Mouse (Mus musculus) forebrain, embryonic 16.5 days (tissue): Measurements from ENCODE around the gene Cd34. TPM values are rescaled to one million over a fixed set of nuclear protein-coding genes. Genes with fewer than 3 reads are reported as not detected.

Experiments used
- ATAC-seq: fragments of 200-750 bp; cut with Nextera tagmentation; 2 replicates; pipeline ENCODE4 v1.8.0; 2017; ENCODE audit warnings: mild to moderate bottlenecking, moderate library complexity
- H3K27ac ChIP-seq: fragments of 300-500 bp; sonication (generic); 2 replicates; pipeline ENCODE4 v1.5.1; 2014; ENCODE audit warnings: low read length, control low read depth
- H3K27me3 ChIP-seq: fragments of 300-500 bp; sonication (generic); replicated peaks from 2 replicates; pipeline ENCODE4 v1.6.1; 2014; ENCODE audit warnings: low read length; ENCODE audit not compliant: control insufficient read depth, insufficient read depth
- H3K36me3 ChIP-seq: fragments of 300-500 bp; sonication (generic); 2 replicates; pipeline ENCODE4 v1.6.1; 2014; ENCODE audit not compliant: control insufficient read depth, insufficient read depth
- H3K4me1 ChIP-seq: fragments of 300-500 bp; sonication (generic); replicated peaks from 2 replicates; pipeline ENCODE4 v1.6.1; 2014; ENCODE audit warnings: low read length; ENCODE audit not compliant: control insufficient read depth, insufficient read depth
- H3K4me2 ChIP-seq: fragments of 300-500 bp; sonication (generic); 2 replicates; pipeline ENCODE4 v1.6.1; 2014; ENCODE audit warnings: mild to moderate bottlenecking, low read length, control low read depth
- H3K4me3 ChIP-seq: fragments of 300-500 bp; sonication (generic); replicated peaks from 2 replicates; pipeline ENCODE4 v1.5.1; 2014; ENCODE audit warnings: mild to moderate bottlenecking, low read length, control low read depth
- H3K9ac ChIP-seq: fragments of 300-500 bp; sonication (generic); replicated peaks from 2 replicates; pipeline ENCODE4 v1.6.1; 2014; ENCODE audit warnings: low read depth, low read length, control low read depth
- H3K9me3 ChIP-seq: fragments of 300-500 bp; sonication (generic); 2 replicates; pipeline ENCODE4 v1.6.1; 2016; ENCODE audit warnings: low read length; ENCODE audit not compliant: control insufficient read depth
- WGBS: fragments of 180-500 bp; shearing (Covaris S2); extraction: QIAGEN DNeasy Blood & Tissue Kit; methylation state at CpG from one replicate; pipeline ENCODE4 v1.1.7; 2014; 5-methylcytosine and 5-hydroxymethylcytosine counted together
- polyA plus RNA-seq: library from polyadenylated mRNA; unstranded; fragments of >200 nt; fragmentation: Nextera tagmentation; extraction: Ambion mirVana; gene quantifications from 2 replicates; pipeline ENCODE4 v1.2.1, GENCODE M21; 2015

Gene Cd34
- polyA plus RNA-seq, 1 experiment from 2014 or later, result 25.7 TPM

- WGBS, result 86% methylated on average over 5 of the region's 5 CpGs
- no peak overlapping the region for H3K9ac ChIP-seq
- H3K27ac ChIP-seq, result no peak overlapping the region
- no peaks in the 10 kb centered on the region for H3K4me1 ChIP-seq
- H3K36me3 ChIP-seq, result no peaks in the 10 kb centered on the region
- no peak for ATAC-seq
- no peak overlapping the region for H3K4me3 ChIP-seq
- H3K27me3 ChIP-seq, result no peaks in the 10 kb centered on the region
- no peak overlapping the region for H3K4me2 ChIP-seq
- H3K9me3 ChIP-seq, result no peaks in the 10 kb centered on the region
Measured at GRCm38 (mm10) chr1:194992589-194993317, 54.1 kb downstream of the Cd34 start.

GRCm38 (mm10) chr1:194993409-194993988 is 54.9 kb downstream of the Cd34 start:
- no peaks in the 10 kb centered on the region for H3K27me3 ChIP-seq
- no peak overlapping the region for H3K4me3 ChIP-seq
- H3K4me2 ChIP-seq, result no peak overlapping the region
- no peaks in the 10 kb centered on the region for H3K4me1 ChIP-seq
- H3K9me3 ChIP-seq, result no peaks in the 10 kb centered on the region
- no peak overlapping the region for H3K27ac ChIP-seq
- no peak overlapping the region for H3K9ac ChIP-seq
- no peaks in the 10 kb centered on the region for H3K36me3 ChIP-seq
- WGBS, result 89% methylated on average over 1 of the region's 1 CpGs
- no peak for ATAC-seq

- 86% methylated on average over 5 of the region's 5 CpGs for WGBS
- no peaks in the 10 kb centered on the region for H3K27me3 ChIP-seq
- H3K4me3 ChIP-seq, result no peak overlapping the region
- H3K4me2 ChIP-seq, result no peak overlapping the region
- no peaks in the 10 kb centered on the region for H3K36me3 ChIP-seq
- H3K27ac ChIP-seq, result no peak overlapping the region
- H3K9me3 ChIP-seq, result no peaks in the 10 kb centered on the region
- H3K9ac ChIP-seq, result no peak overlapping the region
- H3K4me1 ChIP-seq, result no peaks in the 10 kb centered on the region
- no peak for ATAC-seq
Measured at GRCm38 (mm10) chr1:194994262-194994661, 55.6 kb downstream of the Cd34 start.

GRCm38 (mm10) chr1:194995196-194995595 is 56.6 kb downstream of the Cd34 start:
- H3K4me3 ChIP-seq, result no peak overlapping the region
- H3K4me1 ChIP-seq, result no peaks in the 10 kb centered on the region
- 90% methylated on average over 2 of the region's 2 CpGs for WGBS
- no peak overlapping the region for H3K4me2 ChIP-seq
- no peak for ATAC-seq
- H3K9me3 ChIP-seq, result no peaks in the 10 kb centered on the region
- H3K9ac ChIP-seq, result no peak overlapping the region
- H3K27ac ChIP-seq, result no peak overlapping the region
- no peaks in the 10 kb centered on the region for H3K27me3 ChIP-seq
- H3K36me3 ChIP-seq, result no peaks in the 10 kb centered on the region

- Histone ChIP-seq H3K9ac (no peak overlapping the region), H3K27ac (no peak overlapping the region), H3K4me1 (no peaks in the 10 kb centered on the region), H3K27me3 (no peaks in the 10 kb centered on the region), H3K9me3 (no peaks in the 10 kb centered on the region), H3K4me3 (no peak overlapping the region), H3K4me2 (no peak overlapping the region), H3K36me3 (no peaks in the 10 kb centered on the region)
- 86% methylated on average over 1 of the region's 1 CpGs for WGBS
- ATAC-seq, result no peak
Measured at GRCm38 (mm10) chr1:194998396-194998795, 59.8 kb downstream of the Cd34 start.

- H3K27ac ChIP-seq, result no peak overlapping the region
- WGBS, result 88% methylated on average over 4 of the region's 4 CpGs
- no peaks in the 10 kb centered on the region for H3K9me3 ChIP-seq
- H3K27me3 ChIP-seq, result no peaks in the 10 kb centered on the region
- H3K36me3 ChIP-seq, result no peaks in the 10 kb centered on the region
- H3K4me2 ChIP-seq, result no peak overlapping the region
- no peak for ATAC-seq
- no peak overlapping the region for H3K9ac ChIP-seq
- no peaks in the 10 kb centered on the region for H3K4me1 ChIP-seq
- H3K4me3 ChIP-seq, result no peak overlapping the region
Measured at GRCm38 (mm10) chr1:195003328-195003727, 64.7 kb downstream of the Cd34 start.

GRCm38 (mm10) chr1:195004194-195004593 is 65.6 kb downstream of the Cd34 start:
- no peak for ATAC-seq
- Histone ChIP-seq H3K27me3 (no peaks in the 10 kb centered on the region), H3K4me3 (no peak overlapping the region), H3K36me3 (no peaks in the 10 kb centered on the region), H3K27ac (no peak overlapping the region), H3K4me1 (no peaks in the 10 kb centered on the region), H3K4me2 (no peak overlapping the region), H3K9ac (no peak overlapping the region), H3K9me3 (no peaks in the 10 kb centered on the region)
- 82% methylated on average over 1 of the region's 1 CpGs for WGBS

GRCm38 (mm10) chr1:195006267-195006666 is 67.6 kb downstream of the Cd34 start:
- H3K9me3 ChIP-seq, result no peaks in the 10 kb centered on the region
- no peak overlapping the region for H3K9ac ChIP-seq
- no peak overlapping the region for H3K4me2 ChIP-seq
- no peak for ATAC-seq
- H3K36me3 ChIP-seq, result no peaks in the 10 kb centered on the region
- H3K27me3 ChIP-seq, result no peaks in the 10 kb centered on the region
- no peak overlapping the region for H3K4me3 ChIP-seq
- H3K4me1 ChIP-seq, result no peaks in the 10 kb centered on the region
- H3K27ac ChIP-seq, result no peak overlapping the region
